Mouse (Mus musculus): ENCODE data around the gene Sh3tc1.

- no peak for TF ChIP-seq CTCF (conservative IDR thresholded peaks at IDR 0.05; ENCODE audit: low read length)
- TF ChIP-seq POU5F1 (IDR thresholded peaks at IDR 0.05; ENCODE audit: borderline replicate concordance, low read length), result no peak
Measured at GRCm38 (mm10) chr5:35787847-35788246, 48.1 kb upstream of the Sh3tc1 start.

Data from E14TG2a.4 (cell line).